8 mouse cellular contexts compared by ENCODE assay signal in the genomic region with DNA sequence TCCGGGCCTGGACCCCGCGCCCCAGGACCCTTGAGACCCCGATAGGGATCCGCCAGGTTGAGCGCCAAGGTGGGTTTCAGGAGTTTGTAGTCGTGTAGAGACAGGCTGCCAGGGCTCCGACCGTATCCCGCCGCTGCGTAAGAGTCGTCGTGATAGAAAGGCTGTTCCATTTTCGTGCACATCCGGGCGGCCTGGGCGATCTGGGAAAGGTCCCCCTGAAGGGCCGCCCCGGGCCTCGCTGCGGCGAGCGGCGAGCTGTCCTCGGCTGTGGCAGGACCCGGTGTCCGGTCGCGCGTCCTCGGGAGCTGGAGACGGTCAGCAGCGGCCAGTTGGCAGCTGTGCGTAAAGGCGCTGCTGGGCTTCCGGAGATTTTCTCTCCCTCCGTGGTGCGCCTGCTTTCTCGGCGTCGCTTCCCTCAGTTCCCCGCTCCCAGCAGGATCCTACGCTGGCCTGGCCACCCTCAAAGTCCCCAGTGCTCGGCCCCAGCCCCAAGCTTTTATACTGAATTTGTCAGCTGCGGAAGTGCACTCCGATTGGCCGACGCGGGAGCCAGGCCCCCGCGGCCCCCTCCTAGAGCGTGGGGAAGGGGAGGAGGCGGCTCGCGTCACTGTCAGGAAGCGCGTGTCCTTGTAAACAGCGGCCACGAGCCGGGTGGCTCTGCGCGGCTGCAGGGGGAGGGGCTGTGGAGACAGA. TPM values are rescaled to one million over a fixed set of nuclear protein-coding genes. Genes with fewer than 3 reads are reported as not detected.
A peak's percentile ranks its signal among the peaks of the same experiment; 100 is the strongest.
DNase-seq lines count a peak whose midpoint lies in the region; ATAC-seq and TF ChIP-seq lines count a peak whose summit lies in the region.

A gene (minus strand): TSS at position 471 of the 693 bp plus-strand sequence.

- peak within 1 kb of the TSS; percentile 74 for H3K27ac ChIP-seq in hindbrain, postnatal 0 days
- H3K27ac ChIP-seq in left cerebral cortex, adult 2 months = peak within 1 kb of the TSS; percentile 99
- peak within 1 kb of the TSS; percentile 92 for H3K27ac ChIP-seq in macrophage

- TF ChIP-seq CTCF in hindbrain, postnatal 0 days (IDR thresholded peaks at IDR 0.05; ENCODE audit: low read depth) = no peak
- no peak for TF ChIP-seq CTCF in left cerebral cortex, adult 2 months (IDR thresholded peaks at IDR 0.05)

- intact Hi-C loops in left cerebral cortex, adult 2 months (cut with DNase I) = loop anchor here (1.0 to 5.0 kb wide), 3 partner anchors 8 to 94 kb away; a partner anchor contains a TSS

- H3K36me3 ChIP-seq in hindbrain, postnatal 0 days (ENCODE audit: insufficient read depth, low read length) = no peaks in the 10 kb centered on the region
- H3K36me3 ChIP-seq in macrophage (ENCODE audit: inconsistent target) = peaks cover 2% of the 10 kb centered on the region; the same call in 1 of the 2 replicates

- peak within 1 kb of the TSS; percentile 98 for H3K4me2 ChIP-seq in hindbrain, postnatal 0 days (ENCODE audit: low read depth, low read length)

- no peaks in the 10 kb centered on the region for H3K9me3 ChIP-seq in hindbrain, postnatal 0 days (ENCODE audit: low read length)

- H3K9ac ChIP-seq in hindbrain, postnatal 0 days (replicated peaks; ENCODE audit: low read length) = peak within 1 kb of the TSS; percentile 67

- H3K27me3 ChIP-seq in hindbrain, postnatal 0 days (ENCODE audit: insufficient read depth, low read length) = no peaks in the 10 kb centered on the region

- peaks cover 35% of the 10 kb centered on the region for H3K4me1 ChIP-seq in hindbrain, postnatal 0 days (ENCODE audit: insufficient read depth, low read length)

- DNase-seq in R1 (ENCODE audit: low read depth, low spot score) = peak; percentile 94
- DNase-seq in cerebellum, postnatal 36 days = peak; percentile 84 to 87
- DNase-seq in gastrocnemius, adult 8-10 months (ENCODE audit: low spot score in 2 of 2) = peak; percentile 95 to 96
- DNase-seq in hindbrain, postnatal 0 days (ENCODE audit: low spot score) = peak; percentile 93
- DNase-seq in left cerebral cortex, adult 2 months (ENCODE audit: extremely low spot score in 1 of 2, low spot score in 2 of 2) = peak; percentile 95
- DNase-seq in retina, postnatal 7 days (ENCODE audit: low read depth, low spot score) = peak; percentile 89
- DNase-seq in urinary bladder, adult 18-20 months (ENCODE audit: low spot score in 2 of 2) = peak; percentile 97

- ATAC-seq in hindbrain, postnatal 0 days = peak; percentile 70

- WGBS in hindbrain, postnatal 0 days = under 1% methylated on average over 63 of the region's 63 CpGs
- WGBS in macrophage (ENCODE audit: missing documents) = under 1% methylated on average over 56 of the region's 63 CpGs

- H3K79me2 ChIP-seq in macrophage (ENCODE audit: inconsistent target) = peaks cover 18% of the 10 kb centered on the region

- peak within 1 kb of the TSS; percentile 51 for H3K4me3 ChIP-seq in hindbrain, postnatal 0 days (ENCODE audit: low read length)
- H3K4me3 ChIP-seq in left cerebral cortex, adult 2 months = peak within 1 kb of the TSS; percentile 95
- peak within 1 kb of the TSS; percentile 78 for H3K4me3 ChIP-seq in macrophage (ENCODE audit: inconsistent target)

RNA-seq across cellular contexts. Expression of the gene that starts here (rescaled TPM):
- total RNA-seq in gastrocnemius, adult 8-10 months (2022) = 1 to 10 TPM; 5.9 to 9.6 (median 7.5) TPM
- total RNA-seq in hindbrain, postnatal 0 days (2014; rRNA removed) = 16.9 and 17.8 TPM in 2 replicates
- 6.3 and 7.9 TPM in 2 replicates for polyA plus RNA-seq in hindbrain, postnatal 0 days (2015; fragmentation: Nextera tagmentation; extraction: Ambion mirVana)
- 100 to 1,000 TPM in 1 of 2 experiments, 10 to 100 TPM in 1; 99.5 to 145 TPM for total RNA-seq in left cerebral cortex, adult 2 months (2021)
- 100 to 1,000 TPM in 24 of 26 experiments, 10 to 100 TPM in 2; 60.1 to 756 (median 302) TPM for total RNA-seq in macrophage (2018; cell fraction: chromatin; rRNA removed)
- total RNA-seq in macrophage (2018; cell fraction: cytosol; rRNA removed) = 1,000 to 10,000 TPM in 5 of 26 experiments, 100 to 1,000 TPM in 19, 10 to 100 TPM in 2; 75.1 to 1,747 (median 592) TPM
- 1,000 to 10,000 TPM in 7 of 26 experiments, 100 to 1,000 TPM in 18, 10 to 100 TPM in 1; 66.0 to 1,515 (median 743) TPM for total RNA-seq in macrophage (2018; cell fraction: nucleus; rRNA removed)
- polyA plus RNA-seq in macrophage (2018) = 26.1 to 86.4 TPM (median 61.3 TPM) in 3 replicates

Comparison
In these comparisons a context has a peak if more than half of its experiments do, and no peak if none do; other contexts are left out.
1. Peak in every context shown above with its lines: DNase-seq, ATAC-seq, H3K4me3 ChIP-seq and H3K27ac ChIP-seq.